ENCODE assay signal across 9 mouse cellular contexts in the genomic region with DNA sequence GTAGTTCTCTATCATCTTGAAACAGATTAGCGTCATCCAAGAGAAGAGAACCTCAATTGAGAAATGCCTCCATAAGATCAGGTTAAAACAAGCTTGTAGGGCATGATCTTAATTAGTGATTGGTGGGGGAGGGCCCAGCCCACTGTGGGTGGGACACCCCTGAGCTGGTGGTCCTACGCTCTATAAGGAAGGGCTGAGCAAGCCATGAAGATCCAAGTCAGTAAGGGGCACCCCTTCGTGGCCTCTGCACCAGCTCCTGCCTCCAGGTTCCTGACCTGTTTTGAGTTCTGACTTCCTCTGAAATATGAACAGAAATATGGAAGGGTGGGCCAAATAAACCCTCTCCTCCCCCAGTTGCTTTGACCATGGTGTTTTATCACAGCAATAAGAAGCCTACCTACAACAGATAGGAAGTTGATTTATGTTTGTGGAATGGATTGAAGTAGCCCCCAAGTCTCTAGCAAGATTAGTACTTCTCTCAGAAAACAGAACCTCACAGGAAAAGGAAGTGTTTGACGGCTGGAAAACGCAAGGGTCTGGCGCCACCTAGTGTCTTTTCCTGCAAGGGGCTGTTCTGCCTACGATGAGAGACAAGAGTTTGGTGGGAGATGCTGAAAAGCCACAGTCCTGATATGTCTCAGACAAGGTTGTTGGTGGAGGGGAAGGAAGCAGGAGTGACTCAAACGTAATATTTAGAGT.
DNase-seq lines count a peak whose midpoint lies in the region; ATAC-seq and TF ChIP-seq lines count a peak whose summit lies in the region.
"Had no signal": no experiment of that assay in that cellular context is flagged by ENCODE, and none has a peak within 500 bp of the region (broad histone marks: within the 10 kb centered on the region; RNA-seq: fewer than 3 reads in every experiment).

No protein-coding gene starts in this region.

- H3K4me3 ChIP-seq in C2C12 (ENCODE audit: insufficient read depth, poor library complexity, severe bottlenecking): no peak overlapping the region
- no peak overlapping the region for H3K4me3 ChIP-seq in embryonic facial prominence, embryonic 12.5 days
- no peak overlapping the region for H3K4me3 ChIP-seq in kidney, embryonic 14.5 days (ENCODE audit: low read length)
- H3K4me3 ChIP-seq in liver, adult 2 months (ENCODE audit: insufficient read depth, low read depth, low read length): no peak overlapping the region
- H3K4me3 ChIP-seq: erythroblast, embryonic 14.5 days had no signal

- H3K79me3 ChIP-seq in C2C12 (ENCODE audit: low read depth): no peaks in the 10 kb centered on the region

- no peak overlapping the region for H3ac ChIP-seq in C2C12 (ENCODE audit: control insufficient read depth, insufficient read length, low read depth)

- no peaks in the 10 kb centered on the region for H3K36me3 ChIP-seq in C2C12 (ENCODE audit: control insufficient read depth, insufficient read depth)
- no peaks in the 10 kb centered on the region for H3K36me3 ChIP-seq in embryonic facial prominence, embryonic 12.5 days
- H3K36me3 ChIP-seq in kidney, embryonic 14.5 days (ENCODE audit: control insufficient read depth, insufficient read depth, low read length): no peaks in the 10 kb centered on the region
- H3K36me3 ChIP-seq in liver, adult 2 months (ENCODE audit: control insufficient read depth, insufficient read depth, low read length): no peaks in the 10 kb centered on the region

- ATAC-seq in embryonic facial prominence, embryonic 12.5 days (ENCODE audit: insufficient number of reproducible peaks, insufficient read depth, low FRiP score, low TSS enrichment): 0 out of 2 replicates have a peak, but pooled peaks have one; percentile 57
- ATAC-seq in kidney, embryonic 14.5 days (ENCODE audit: low FRiP score, low TSS enrichment): peak; percentile 44; the same call in 1 of the 2 replicates

- TF ChIP-seq CTCF in C2C12 (IDR thresholded peaks at IDR 0.05; ENCODE audit: control insufficient read depth, insufficient read depth, insufficient read length): peak; percentile 88
- TF ChIP-seq CTCF in liver, adult 2 months (IDR thresholded peaks at IDR 0.05; ENCODE audit: low read depth, low read length): peak; percentile 90

- peaks cover 33% of the 10 kb centered on the region for H3K27me3 ChIP-seq in C2C12 (ENCODE audit: control insufficient read depth, insufficient read depth, insufficient read length)
- H3K27me3 ChIP-seq in embryonic facial prominence, embryonic 12.5 days: no peaks in the 10 kb centered on the region
- no peaks in the 10 kb centered on the region for H3K27me3 ChIP-seq in kidney, embryonic 14.5 days (ENCODE audit: control insufficient read depth, insufficient read depth, low read length)
- no peaks in the 10 kb centered on the region for H3K27me3 ChIP-seq in liver, adult 2 months (ENCODE audit: control insufficient read depth, insufficient read depth, low read length)

- peaks cover 20% of the 10 kb centered on the region for H3K4me1 ChIP-seq in embryonic facial prominence, embryonic 12.5 days
- peaks cover 28% of the 10 kb centered on the region for H3K4me1 ChIP-seq in kidney, embryonic 14.5 days (ENCODE audit: control insufficient read depth, insufficient read depth, low read length)
- H3K4me1 ChIP-seq in liver, adult 2 months (ENCODE audit: control insufficient read depth, insufficient read depth, low read length): peaks cover 4% of the 10 kb centered on the region

- H3K9me3 ChIP-seq in embryonic facial prominence, embryonic 12.5 days: no peaks in the 10 kb centered on the region
- no peaks in the 10 kb centered on the region for H3K9me3 ChIP-seq in kidney, embryonic 14.5 days (ENCODE audit: control insufficient read depth, low read length)

- 26% methylated on average over 8 of the region's 8 CpGs for WGBS in embryonic facial prominence, embryonic 12.5 days
- 18% methylated on average over 8 of the region's 8 CpGs for WGBS in kidney, embryonic 14.5 days
- WGBS in liver, adult 2 months: 23% methylated on average over 8 of the region's 8 CpGs

- no peaks in the 10 kb centered on the region for H3K79me2 ChIP-seq in C2C12 (ENCODE audit: control insufficient read depth, insufficient read depth)
- no peaks in the 10 kb centered on the region for H3K79me2 ChIP-seq in liver, adult 2 months (ENCODE audit: control insufficient read depth, insufficient read depth, low read length)

- no peak overlapping the region for H3K9ac ChIP-seq in embryonic facial prominence, embryonic 12.5 days
- no peak overlapping the region for H3K9ac ChIP-seq in kidney, embryonic 14.5 days (ENCODE audit: low read depth, low read length)
- H3K9ac ChIP-seq in liver, adult 2 months (ENCODE audit: low read depth, low read length): no peak overlapping the region

- no peak for TF ChIP-seq POLR2A in liver, adult 2 months (IDR thresholded peaks at IDR 0.05; ENCODE audit: extremely low read depth, insufficient read depth, low read length)

- peak; percentile 46 to 68 for DNase-seq in adrenal gland, postnatal 4 days (ENCODE audit: low spot score in 2 of 2)
- DNase-seq in heart, adult 9 months (ENCODE audit: low spot score in 2 of 2): peak; percentile 47 to 81
- peak; percentile 58 for DNase-seq in liver, adult 2 months (ENCODE audit: extremely low read depth, low read depth, low spot score)
- peak; percentile 40 to 74 for DNase-seq in monocyte, adult 2 months (ENCODE audit: low read depth in 1 of 2, low spot score in 2 of 2)
- DNase-seq in spleen, postnatal 14 days (ENCODE audit: low spot score in 2 of 2): peak; percentile 76 to 88

- no peak overlapping the region for H3K27ac ChIP-seq in embryonic facial prominence, embryonic 12.5 days
- H3K27ac ChIP-seq in kidney, embryonic 14.5 days (ENCODE audit: low read depth, low read length): no peak overlapping the region
- H3K27ac ChIP-seq in liver, adult 2 months (replicated peaks; ENCODE audit: insufficient read depth, low read depth, low read length): no peak overlapping the region

- no peak overlapping the region for H3K4me2 ChIP-seq in embryonic facial prominence, embryonic 12.5 days (replicated peaks)
- H3K4me2 ChIP-seq in kidney, embryonic 14.5 days (replicated peaks; ENCODE audit: low read depth, low read length): no peak overlapping the region

TF ChIP-seq in C2C12, 6 proteins besides CTCF, POLR2A, EP300 and RAD21:
- TF ChIP-seq CEBPB (IDR thresholded peaks at IDR 0.05; ENCODE audit: low read depth) (no peak), USF1 (IDR thresholded peaks at IDR 0.05; ENCODE audit: low read depth) (no peak), FOSL1 (IDR thresholded peaks at IDR 0.05; ENCODE audit: insufficient read depth, low read length, poor library complexity, severe bottlenecking) (no peak), MYOG (IDR thresholded peaks at IDR 0.05; ENCODE audit: control insufficient read depth, extremely low read depth, insufficient read length) (no peak), MYOD1 (IDR thresholded peaks at IDR 0.05; ENCODE audit: control insufficient read depth, insufficient read length, low read depth) (no peak)
TF ChIP-seq in C2C12: peak in this region for 0.
